Mouse (Mus musculus): Measurements from ENCODE around the gene Slc29a1. TPM values are rescaled to one million over a fixed set of nuclear protein-coding genes. Genes with fewer than 3 reads are reported as not detected.

Gene Slc29a1
- total RNA-seq (2021): 10 to 100 TPM; 21.1 to 23.0 TPM
- long read RNA-seq, experiment 1, partial matches to known transcripts: 1 of 29 reads
- long read RNA-seq, experiment 1, other reads (novel, unspliced or antisense): 24 of 29 reads
- long read RNA-seq, experiment 2, partial matches to known transcripts: 5 of 36 reads
- long read RNA-seq, experiment 2, other reads (novel, unspliced or antisense): 26 of 36 reads

DNA sequence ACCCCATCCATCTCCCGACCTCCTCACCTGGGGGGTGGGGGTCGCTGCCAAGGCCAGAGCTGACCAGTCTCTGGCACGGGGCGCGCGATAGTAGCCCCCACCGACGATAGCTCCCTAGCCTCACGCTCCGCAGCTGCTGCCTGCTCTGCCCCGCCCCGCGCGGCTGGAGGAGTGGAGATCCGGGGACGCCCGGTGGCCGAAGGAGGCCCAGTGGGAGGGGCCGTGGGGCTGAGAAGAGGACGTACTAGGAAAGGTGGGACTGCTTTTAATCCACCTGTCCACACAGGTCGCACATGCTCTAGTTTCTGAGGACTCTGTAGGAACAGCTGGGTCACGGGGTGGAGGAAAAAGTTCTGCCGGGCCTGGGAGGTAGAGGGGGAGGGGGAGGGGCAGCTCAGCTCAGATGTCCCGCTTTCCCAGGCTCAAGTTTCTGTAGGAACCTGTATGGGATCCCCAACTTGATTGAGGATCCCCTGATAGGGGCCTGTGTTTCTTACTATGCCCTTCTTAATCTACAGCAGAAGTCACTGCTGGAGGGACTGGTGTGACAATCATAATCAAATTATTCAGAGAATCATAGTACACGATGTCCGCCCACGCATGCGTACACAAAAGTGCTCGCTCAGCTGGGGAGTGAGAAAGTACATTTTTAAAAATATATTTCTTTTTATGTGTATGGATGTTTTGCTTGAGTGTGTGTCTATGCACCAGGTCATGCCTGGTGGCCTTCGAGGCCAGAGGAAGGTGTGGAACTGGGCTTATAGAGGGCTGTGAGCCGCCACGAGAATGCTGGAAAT lies at the start of gene Slc29a1:
Slc29a1 (minus strand) TSS at position 161 of the 797 bp plus-strand sequence.
- DNase-seq (ENCODE audit: low spot score in 2 of 2): no peak
- TF ChIP-seq CTCF (conservative IDR thresholded peaks at IDR 0.05): no peak

DNA sequence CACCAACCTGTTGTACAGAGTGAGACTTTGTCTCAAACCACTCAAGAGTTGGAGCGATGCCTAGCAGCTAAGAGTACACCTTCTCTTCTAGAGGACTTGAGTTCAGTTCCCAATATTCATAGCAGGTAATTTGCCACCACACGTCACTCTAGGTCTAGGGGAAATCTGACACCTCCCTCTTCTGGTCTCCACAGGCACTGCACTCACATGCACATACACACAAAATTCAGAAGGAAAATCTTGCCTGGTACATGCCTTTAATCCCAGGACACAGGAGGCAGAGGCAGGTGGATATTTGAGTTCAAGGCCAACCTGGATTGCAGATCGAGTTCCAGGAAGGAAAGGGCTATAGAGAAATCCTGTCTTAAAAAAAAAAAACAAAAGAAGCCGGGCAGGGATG lies 44.8 kb upstream of the Slc29a1 start:
- H3K4me3 ChIP-seq: no peak overlapping the region
- TF ChIP-seq CTCF (conservative IDR thresholded peaks at IDR 0.05): peak; percentile 34
- H3K27ac ChIP-seq: no peak overlapping the region
- DNase-seq (ENCODE audit: low spot score in 2 of 2): no peak

More for the DNA sequence above, at the start of gene Slc29a1:
- no peak within 1 kb of the TSS for H3K27ac ChIP-seq
- H3K4me3 ChIP-seq: peak within 1 kb of the TSS; percentile 26; the same call in 1 of the 2 replicates

DNA sequence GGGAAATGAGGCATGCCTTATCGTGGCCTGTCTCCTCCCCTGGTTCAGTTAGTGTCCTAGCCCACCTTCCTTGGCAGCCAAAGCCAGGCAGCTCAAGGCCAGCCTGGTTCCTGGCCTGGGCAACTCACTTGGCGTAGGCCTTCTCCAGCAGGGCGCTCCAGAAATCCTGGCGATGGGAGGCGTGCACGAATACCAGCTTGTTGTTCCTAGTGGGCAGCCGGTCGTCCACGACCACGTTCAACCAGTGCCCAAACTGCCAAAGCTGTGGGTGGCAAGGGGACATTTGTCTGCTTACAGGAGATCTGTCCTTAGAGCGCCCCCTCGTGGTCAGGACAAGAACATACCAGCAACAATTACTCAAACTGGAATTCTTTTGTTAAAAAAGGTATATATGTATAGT lies 43.3 kb upstream of the Slc29a1 start:
- peak; percentile 88 for TF ChIP-seq CTCF (conservative IDR thresholded peaks at IDR 0.05)
- Histone ChIP-seq H3K4me3 (no peak overlapping the region), H3K27ac (no peak overlapping the region)
- DNase-seq (ENCODE audit: low spot score in 2 of 2): peak; percentile 55 to 76

GRCm38 (mm10) chr17:45641981-45642380 lies 42.6 kb upstream of the Slc29a1 start:
- TF ChIP-seq CTCF (conservative IDR thresholded peaks at IDR 0.05): no peak
- Histone ChIP-seq H3K4me3 (no peak overlapping the region), H3K27ac (no peak overlapping the region)
- no peak for DNase-seq (ENCODE audit: low spot score in 2 of 2)

- Histone ChIP-seq H3K27ac (no peak overlapping the region), H3K4me3 (no peak overlapping the region)
- no peak for DNase-seq (ENCODE audit: low spot score in 2 of 2)
- no peak for TF ChIP-seq CTCF (conservative IDR thresholded peaks at IDR 0.05)
Measured at GRCm38 (mm10) chr17:45638596-45639295, 39.3 kb upstream of the Slc29a1 start.

DNA sequence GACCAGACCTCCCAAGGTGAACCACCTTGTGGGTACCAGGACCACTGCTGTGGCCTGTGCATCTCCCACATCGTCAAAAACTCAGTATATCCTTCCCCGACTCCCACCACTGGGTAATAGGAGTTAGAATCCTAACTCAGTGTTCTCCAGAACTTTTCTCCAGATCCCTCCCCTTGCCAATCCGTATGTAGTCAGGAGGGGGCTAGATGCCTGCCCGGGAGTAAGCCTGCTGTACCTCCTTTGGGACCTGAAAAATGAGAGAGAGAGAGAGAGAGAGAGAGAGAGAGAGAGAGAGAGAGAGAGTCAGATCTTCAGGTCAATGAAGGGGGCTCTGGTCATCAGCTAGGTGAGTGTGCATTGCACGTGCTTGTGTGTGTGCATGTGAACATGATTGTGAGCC lies 34.6 kb upstream of the Slc29a1 start:
- DNase-seq (ENCODE audit: low spot score in 2 of 2): no peak
- TF ChIP-seq CTCF (conservative IDR thresholded peaks at IDR 0.05): no peak
- Histone ChIP-seq H3K4me3 (no peak overlapping the region), H3K27ac (no peak overlapping the region)

GRCm38 (mm10) chr17:45631940-45632339 lies 32.5 kb upstream of the Slc29a1 start:
- no peak for TF ChIP-seq CTCF (conservative IDR thresholded peaks at IDR 0.05)
- DNase-seq (ENCODE audit: low spot score in 2 of 2): no peak
- H3K27ac ChIP-seq: no peak overlapping the region
- no peak overlapping the region for H3K4me3 ChIP-seq

GRCm38 (mm10) chr17:45630992-45631391 lies 31.6 kb upstream of the Slc29a1 start:
- Histone ChIP-seq H3K27ac (no peak overlapping the region), H3K4me3 (no peak overlapping the region)
- DNase-seq (ENCODE audit: low spot score in 2 of 2): no peak
- no peak for TF ChIP-seq CTCF (conservative IDR thresholded peaks at IDR 0.05)

- H3K27ac ChIP-seq: peak overlapping the region; percentile 71
- peak overlapping the region; percentile 58 for H3K4me3 ChIP-seq
- peak; percentile 69 to 70 for DNase-seq (ENCODE audit: low spot score in 2 of 2)
Measured at GRCm38 (mm10) chr17:45629861-45630694, 30.7 kb upstream of the Slc29a1 start.

GRCm38 (mm10) chr17:45628885-45629855 lies 29.8 kb upstream of the Slc29a1 start:
- TF ChIP-seq CTCF (conservative IDR thresholded peaks at IDR 0.05): no peak
- DNase-seq (ENCODE audit: low spot score in 2 of 2): no peak
- Histone ChIP-seq H3K27ac (0 out of 2 replicates have a peak overlapping the region, but pooled peaks have one; percentile 71), H3K4me3 (peak overlapping the region; percentile 58; the same call in 1 of the 2 replicates)

More at GRCm38 (mm10) chr17:45629861-45630694, 30.7 kb upstream of the Slc29a1 start:
- TF ChIP-seq CTCF (conservative IDR thresholded peaks at IDR 0.05): peak; percentile 80

- no peak for TF ChIP-seq CTCF (conservative IDR thresholded peaks at IDR 0.05)
- H3K4me3 ChIP-seq: no peak overlapping the region
- no peak for DNase-seq (ENCODE audit: low spot score in 2 of 2)
- H3K27ac ChIP-seq: no peak overlapping the region
Measured at GRCm38 (mm10) chr17:45628160-45628559, 28.8 kb upstream of the Slc29a1 start.

Measured in layer of hippocampus, adult 2 months (tissue).